Mouse (Mus musculus) lung, postnatal 0 days (tissue): ENCODE measurements around the gene Tmem95.

Experiments
- CTCF ChIP-seq: IDR thresholded peaks from 2 replicates; pipeline ENCODE4 v1.5.1; 2016; ENCODE audit warnings: antibody characterized with exemption, mild to moderate bottlenecking
- EP300 ChIP-seq: IDR thresholded peaks from 2 replicates; pipeline ENCODE4 v1.6.1; 2016; ENCODE audit warnings: antibody characterized with exemption, mild to moderate bottlenecking, control low read depth

DNA sequence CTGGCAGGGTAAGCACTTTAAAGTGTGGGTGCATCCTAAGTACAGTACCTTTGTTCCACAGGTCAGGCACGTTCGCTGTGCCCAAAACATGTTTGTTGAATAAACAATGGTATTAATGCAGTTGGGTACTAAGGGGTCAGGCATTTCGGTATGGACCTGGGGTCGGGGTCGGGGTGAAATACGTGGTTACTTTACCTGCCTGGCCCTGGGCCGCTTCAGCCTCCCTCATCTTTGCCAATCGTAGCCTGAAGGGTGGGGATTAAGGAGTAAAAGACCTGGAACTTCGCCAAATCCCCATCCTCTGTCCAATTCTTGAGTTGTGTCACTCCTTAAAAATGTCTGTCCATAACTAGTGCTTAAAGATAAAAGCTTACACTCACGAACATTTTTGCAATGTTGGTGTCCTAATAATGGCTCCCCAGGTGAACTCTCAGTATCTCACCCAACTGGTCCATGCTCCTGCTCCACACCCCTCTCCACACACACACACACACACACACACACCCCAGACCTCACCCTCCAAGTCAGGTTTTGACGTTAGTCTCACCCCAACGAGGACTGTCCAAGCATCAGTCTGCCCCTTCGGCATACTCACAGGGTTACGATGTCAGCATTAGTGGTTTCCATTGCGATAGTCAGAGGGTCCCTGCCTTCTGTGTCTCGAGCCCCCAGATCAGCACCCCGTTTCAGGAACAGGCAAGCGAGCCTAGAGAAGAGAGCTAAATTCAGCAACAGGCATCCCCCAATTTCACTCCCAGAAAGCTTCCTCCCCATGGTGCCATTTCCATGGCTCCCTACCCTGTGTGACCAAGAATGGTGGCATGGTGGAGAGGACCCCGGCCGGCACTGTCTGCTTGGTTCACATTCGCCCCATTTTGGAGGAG, 4.2 kb upstream of the Tmem95 start:
- TF ChIP-seq CTCF = no peak
- TF ChIP-seq EP300 = no peak
